ENCODE assay signal across 22 mouse cellular contexts in the genomic region with DNA sequence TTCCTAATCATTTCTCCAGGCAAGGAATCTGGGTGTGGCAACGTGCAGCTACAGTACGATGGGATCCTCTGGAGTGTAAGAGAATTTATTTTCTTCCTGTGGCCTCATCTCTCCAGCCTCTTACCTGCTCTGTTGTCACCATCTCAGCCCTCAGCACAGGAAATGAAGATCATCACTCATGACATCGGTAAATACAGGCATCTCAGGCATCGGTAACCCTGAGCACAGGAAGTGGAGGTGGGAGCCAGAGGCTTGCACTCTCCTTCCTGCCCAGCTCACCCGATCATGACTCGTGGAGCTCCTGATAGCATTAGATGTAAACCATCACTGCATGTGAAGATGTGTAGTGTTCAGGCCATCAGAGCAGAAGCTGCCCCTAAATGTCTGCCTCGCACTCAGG.
"Had no signal": no experiment of that assay in that cellular context is flagged by ENCODE, and none has a peak within 500 bp of the region (broad histone marks: within the 10 kb centered on the region; RNA-seq: fewer than 3 reads in every experiment).

No protein-coding gene starts in this region.

- H3K9me3 ChIP-seq: kidney, embryonic 15.5 days; limb, embryonic 12.5 days; limb, embryonic 15.5 days; neural tube, embryonic 12.5 days; neural tube, embryonic 15.5 days; stomach, embryonic 15.5 days had no signal

- H3K27ac ChIP-seq: kidney, embryonic 15.5 days; left cerebral cortex, adult 2 months; limb, embryonic 12.5 days; limb, embryonic 15.5 days; liver, embryonic 14.5 days; neural tube, embryonic 12.5 days; neural tube, embryonic 15.5 days; stomach, embryonic 15.5 days had no signal

- H3K4me3 ChIP-seq: kidney, embryonic 15.5 days; left cerebral cortex, adult 2 months; limb, embryonic 12.5 days; limb, embryonic 15.5 days; neural tube, embryonic 12.5 days; neural tube, embryonic 15.5 days; stomach, embryonic 15.5 days had no signal

- DNase-seq: kidney, adult 11 months; kidney, adult 8-10 months; kidney, postnatal 10 days; kidney, postnatal 36 days; layer of hippocampus, postnatal 36 days; liver, postnatal 0 days; lung, embryonic 14.5 days; lung, postnatal 36 days; midbrain, embryonic 14.5 days; right cerebral cortex, adult 18-20 months; right cerebral cortex, postnatal 14 days; right cerebral cortex, postnatal 4 days; thymus, postnatal 14 days had no signal

- H3K36me3 ChIP-seq: kidney, embryonic 15.5 days; limb, embryonic 12.5 days; limb, embryonic 15.5 days; neural tube, embryonic 12.5 days; neural tube, embryonic 15.5 days; stomach, embryonic 15.5 days had no signal

- ATAC-seq: liver, postnatal 0 days; lung, postnatal 0 days had no signal

- H3K27me3 ChIP-seq: kidney, embryonic 15.5 days; limb, embryonic 12.5 days; limb, embryonic 15.5 days; neural tube, embryonic 12.5 days; neural tube, embryonic 15.5 days; stomach, embryonic 15.5 days had no signal

- H3K4me1 ChIP-seq: kidney, embryonic 15.5 days; limb, embryonic 12.5 days; limb, embryonic 15.5 days; neural tube, embryonic 12.5 days; neural tube, embryonic 15.5 days; stomach, embryonic 15.5 days had no signal
